Mouse (Mus musculus): ENCODE measurements at regions not wholly inside any gene's neighbourhood (a gene's known extent, or its start where the extent isn't known, plus 50 kb on each side); places are given as distances from the start of the nearest gene placed in this dataset.

GRCm38 (mm10) chr5:56122130-56122529 is 1595.6 kb upstream of the Pcdh7 start:
- H3K9ac ChIP-seq (ENCODE audit: low read length) = no peak overlapping the region
- no peaks in the 10 kb centered on the region for H3K27me3 ChIP-seq (replicated peaks; ENCODE audit: control insufficient read depth, insufficient read depth, low read length)
- no peaks in the 10 kb centered on the region for H3K36me3 ChIP-seq (ENCODE audit: control insufficient read depth, insufficient read depth, low read length)
- no peak overlapping the region for H3K4me3 ChIP-seq (ENCODE audit: low read depth, low read length)
- H3K4me2 ChIP-seq (ENCODE audit: low read length) = no peak overlapping the region
- WGBS = 52% methylated on average over 2 of the region's 2 CpGs
- H3K27ac ChIP-seq (ENCODE audit: low read depth, low read length) = no peak overlapping the region
- H3K9me3 ChIP-seq (replicated peaks; ENCODE audit: control insufficient read depth, low read length) = no peaks in the 10 kb centered on the region
- no peak for DNase-seq (ENCODE audit: low spot score)
- ATAC-seq = no peak
- no peaks in the 10 kb centered on the region for H3K4me1 ChIP-seq (ENCODE audit: control insufficient read depth, insufficient read depth, low read length)

DNA sequence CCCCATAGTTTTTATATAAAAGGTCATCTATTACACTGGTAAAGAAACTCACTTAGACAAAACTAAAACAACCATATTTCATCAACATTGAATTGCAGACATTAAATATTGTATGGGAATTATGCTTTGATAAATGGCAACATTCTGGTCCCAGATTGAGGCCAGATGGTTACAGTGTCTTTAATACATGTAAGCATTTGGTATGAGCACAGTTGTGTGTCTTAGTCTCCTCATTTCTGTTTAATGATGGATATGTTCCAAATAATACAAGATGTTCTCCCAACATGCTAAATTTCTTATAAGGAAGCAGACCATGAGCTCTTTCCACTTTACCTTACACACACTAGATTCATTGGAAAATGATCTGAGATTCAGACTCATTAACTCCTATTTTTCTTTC is 1576.2 kb upstream of the Pcdh7 start:
- Histone ChIP-seq H3K4me1 (ENCODE audit: control insufficient read depth, insufficient read depth, low read length) (no peaks in the 10 kb centered on the region), H3K9ac (ENCODE audit: low read length) (no peak overlapping the region), H3K9me3 (replicated peaks; ENCODE audit: control insufficient read depth, low read length) (no peaks in the 10 kb centered on the region), H3K27me3 (replicated peaks; ENCODE audit: control insufficient read depth, insufficient read depth, low read length) (no peaks in the 10 kb centered on the region), H3K36me3 (ENCODE audit: control insufficient read depth, insufficient read depth, low read length) (no peaks in the 10 kb centered on the region), H3K27ac (ENCODE audit: low read depth, low read length) (no peak overlapping the region), H3K4me3 (ENCODE audit: low read depth, low read length) (no peak overlapping the region), H3K4me2 (ENCODE audit: low read length) (no peak overlapping the region)
- DNase-seq (ENCODE audit: low spot score) = peak; percentile 73
- ATAC-seq = peak; percentile 69; the same call in 1 of the 2 replicates
